Mouse (Mus musculus): ENCODE data around the gene Ubash3b. TPM values are rescaled to one million over a fixed set of nuclear protein-coding genes. Genes with fewer than 3 reads are reported as not detected.

The Ubash3b gene
- total and polyA plus RNA-seq, 2 experiments from 2014 or later = 23.8 to 25.4 TPM

GRCm38 (mm10) chr9:41098065-41098464 lies 63.4 kb downstream of the Ubash3b start:
- Histone ChIP-seq H3K27me3 (ENCODE audit: insufficient read depth, low read length) (no peaks in the 10 kb centered on the region), H3K4me1 (ENCODE audit: insufficient read depth) (no peaks in the 10 kb centered on the region), H3K4me2 (ENCODE audit: low read depth) (no peak overlapping the region), H3K9ac (no peak overlapping the region), H3K4me3 (ENCODE audit: low read depth, low read length) (no peak overlapping the region), H3K9me3 (ENCODE audit: low read length) (no peaks in the 10 kb centered on the region), H3K27ac (ENCODE audit: low read depth, low read length) (no peak overlapping the region), H3K36me3 (ENCODE audit: insufficient read depth) (no peaks in the 10 kb centered on the region)
- no peak for DNase-seq
- no peak for ATAC-seq
- WGBS = 84% methylated on average over 6 of the region's 6 CpGs
- TF ChIP-seq CTCF (IDR thresholded peaks at IDR 0.05; ENCODE audit: low read depth) = no peak

DNA sequence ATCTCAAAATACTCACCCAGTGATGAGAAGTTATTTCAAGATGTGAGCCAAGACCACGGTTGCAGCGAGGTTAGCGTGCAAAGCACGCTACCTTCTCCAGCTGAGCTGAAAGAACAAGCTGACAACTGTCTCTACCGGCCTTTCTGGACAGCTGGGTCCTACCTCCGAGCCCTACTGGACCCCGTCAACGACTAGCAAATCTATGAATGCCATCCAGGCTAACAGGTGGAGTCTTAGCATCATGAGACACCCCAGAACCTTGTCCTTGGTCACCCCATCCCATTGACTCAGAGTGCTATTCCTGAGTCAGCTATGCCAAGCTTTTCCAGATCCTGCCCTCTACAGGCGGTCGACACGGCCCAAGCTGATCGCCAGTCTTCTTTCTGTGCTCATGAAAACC lies 69.5 kb downstream of the Ubash3b start:
- Histone ChIP-seq H3K27ac (ENCODE audit: low read depth, low read length) (no peak overlapping the region), H3K27me3 (ENCODE audit: insufficient read depth, low read length) (no peaks in the 10 kb centered on the region), H3K4me2 (ENCODE audit: low read depth) (no peak overlapping the region), H3K9ac (no peak overlapping the region), H3K9me3 (ENCODE audit: low read length) (no peaks in the 10 kb centered on the region), H3K4me3 (ENCODE audit: low read depth, low read length) (no peak overlapping the region), H3K36me3 (ENCODE audit: insufficient read depth) (no peaks in the 10 kb centered on the region), H3K4me1 (ENCODE audit: insufficient read depth) (no peaks in the 10 kb centered on the region)
- ATAC-seq (no peak), DNase-seq (no peak)
- TF ChIP-seq CTCF (IDR thresholded peaks at IDR 0.05; ENCODE audit: low read depth) = no peak
- 92% methylated on average over 12 of the region's 12 CpGs for WGBS

- Histone ChIP-seq H3K4me3 (ENCODE audit: low read depth, low read length) (no peak overlapping the region), H3K9me3 (ENCODE audit: low read length) (no peaks in the 10 kb centered on the region), H3K9ac (no peak overlapping the region), H3K36me3 (ENCODE audit: insufficient read depth) (no peaks in the 10 kb centered on the region), H3K27ac (ENCODE audit: low read depth, low read length) (no peak overlapping the region), H3K27me3 (ENCODE audit: insufficient read depth, low read length) (no peaks in the 10 kb centered on the region), H3K4me1 (ENCODE audit: insufficient read depth) (no peaks in the 10 kb centered on the region), H3K4me2 (ENCODE audit: low read depth) (no peak overlapping the region)
- no peak for TF ChIP-seq CTCF (IDR thresholded peaks at IDR 0.05; ENCODE audit: low read depth)
- ATAC-seq (peak; percentile 36; the same call in 1 of the 2 replicates), DNase-seq (no peak)
- WGBS = 79% methylated on average over 7 of the region's 7 CpGs
Observed at GRCm38 (mm10) chr9:41091187-41091586, 70.3 kb downstream of the Ubash3b start.

DNA sequence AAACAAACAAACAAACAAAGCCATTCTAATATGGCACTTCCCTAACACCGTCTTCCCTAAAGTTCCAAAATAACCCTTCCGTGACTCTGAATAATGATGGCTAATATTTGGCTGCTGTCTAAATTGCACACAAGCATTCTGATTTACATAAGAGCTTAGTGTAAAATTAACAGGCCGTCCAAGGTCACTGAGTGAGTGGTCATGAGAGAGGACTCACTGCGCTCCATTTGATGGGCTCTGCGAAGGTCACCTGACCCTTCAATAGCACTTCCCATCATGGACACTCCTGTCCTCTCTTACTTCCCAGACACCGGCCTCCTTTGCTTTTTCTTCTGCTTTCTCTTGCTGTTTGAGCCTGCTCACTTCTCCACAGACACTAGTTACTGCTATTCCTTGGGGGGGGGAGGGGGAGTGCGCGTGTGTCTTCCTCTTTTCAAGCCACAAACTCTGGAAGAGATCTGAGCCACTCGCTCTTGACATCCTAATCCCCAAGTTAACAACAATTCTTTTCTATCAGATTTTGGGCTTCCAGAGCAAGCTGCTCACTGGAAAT lies 73.6 kb downstream of the Ubash3b start:
- H3K9me3 ChIP-seq (ENCODE audit: low read length) = no peaks in the 10 kb centered on the region
- H3K27me3 ChIP-seq (ENCODE audit: insufficient read depth, low read length) = no peaks in the 10 kb centered on the region
- no peak overlapping the region for H3K9ac ChIP-seq
- no peak for TF ChIP-seq CTCF (IDR thresholded peaks at IDR 0.05; ENCODE audit: low read depth)
- no peaks in the 10 kb centered on the region for H3K36me3 ChIP-seq (ENCODE audit: insufficient read depth)
- H3K4me2 ChIP-seq (ENCODE audit: low read depth) = no peak overlapping the region
- no peak overlapping the region for H3K4me3 ChIP-seq (ENCODE audit: low read depth, low read length)
- no peak overlapping the region for H3K27ac ChIP-seq (ENCODE audit: low read depth, low read length)
- DNase-seq (no peak), ATAC-seq (no peak)
- H3K4me1 ChIP-seq (ENCODE audit: insufficient read depth) = no peaks in the 10 kb centered on the region
- WGBS = 81% methylated on average over 9 of the region's 9 CpGs

GRCm38 (mm10) chr9:41084191-41084901 lies 77.2 kb downstream of the Ubash3b start:
- 49% methylated on average over 11 of the region's 11 CpGs for WGBS
- no peak overlapping the region for H3K4me2 ChIP-seq (ENCODE audit: low read depth)
- DNase-seq = no peak
- H3K27ac ChIP-seq (ENCODE audit: low read depth, low read length) = no peak overlapping the region
- no peaks in the 10 kb centered on the region for H3K9me3 ChIP-seq (ENCODE audit: low read length)
- no peak for TF ChIP-seq CTCF (IDR thresholded peaks at IDR 0.05; ENCODE audit: low read depth)
- ATAC-seq = peak; percentile 56
- no peak overlapping the region for H3K4me3 ChIP-seq (ENCODE audit: low read depth, low read length)
- H3K36me3 ChIP-seq (ENCODE audit: insufficient read depth) = no peaks in the 10 kb centered on the region
- H3K9ac ChIP-seq = no peak overlapping the region
- H3K4me1 ChIP-seq (ENCODE audit: insufficient read depth) = no peaks in the 10 kb centered on the region
- H3K27me3 ChIP-seq (ENCODE audit: insufficient read depth, low read length) = no peaks in the 10 kb centered on the region

DNA sequence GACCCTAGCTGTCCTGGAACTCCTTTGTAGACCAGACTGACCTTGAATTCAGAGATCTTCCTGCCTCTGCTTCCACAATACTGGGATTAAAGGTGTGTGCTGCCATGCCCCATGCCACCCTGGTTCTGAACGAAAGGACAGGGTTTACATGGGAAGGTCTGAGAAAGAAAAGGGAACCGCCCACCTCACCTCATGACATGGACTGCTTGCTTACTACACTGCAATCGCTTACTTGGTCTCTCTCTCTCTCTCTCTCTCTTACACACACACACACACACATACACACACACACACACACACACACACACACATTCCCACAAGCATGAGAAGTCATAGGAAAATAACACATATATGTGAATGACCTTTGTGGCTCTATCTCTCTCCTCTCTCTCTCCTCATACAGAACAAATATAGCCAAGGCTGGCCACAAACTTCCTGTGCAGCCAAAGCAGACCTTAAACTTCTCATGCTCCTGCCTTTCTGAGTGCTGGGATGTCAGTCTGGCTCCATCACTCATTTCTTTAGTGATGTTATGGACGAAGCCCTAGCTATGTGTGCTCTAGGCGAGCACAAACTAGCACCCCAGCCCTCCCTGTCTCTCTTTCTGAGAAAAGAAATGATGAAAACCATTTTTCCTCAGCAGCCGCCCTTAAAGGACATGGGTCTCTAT lies 78.0 kb downstream of the Ubash3b start:
- WGBS = 89% methylated on average over 6 of the region's 6 CpGs
- no peaks in the 10 kb centered on the region for H3K36me3 ChIP-seq (ENCODE audit: insufficient read depth)
- no peak overlapping the region for H3K27ac ChIP-seq (ENCODE audit: low read depth, low read length)
- peaks cover 1% of the 10 kb centered on the region for H3K4me1 ChIP-seq (ENCODE audit: insufficient read depth)
- H3K9ac ChIP-seq = no peak overlapping the region
- H3K9me3 ChIP-seq (ENCODE audit: low read length) = no peaks in the 10 kb centered on the region
- H3K4me2 ChIP-seq (ENCODE audit: low read depth) = no peak overlapping the region
- no peak for ATAC-seq
- no peak for DNase-seq
- no peaks in the 10 kb centered on the region for H3K27me3 ChIP-seq (ENCODE audit: insufficient read depth, low read length)
- no peak overlapping the region for H3K4me3 ChIP-seq (ENCODE audit: low read depth, low read length)
- TF ChIP-seq CTCF (IDR thresholded peaks at IDR 0.05; ENCODE audit: low read depth) = no peak

GRCm38 (mm10) chr9:41082891-41083290 lies 78.6 kb downstream of the Ubash3b start:
- no peak overlapping the region for H3K4me3 ChIP-seq (ENCODE audit: low read depth, low read length)
- H3K9ac ChIP-seq = no peak overlapping the region
- 91% methylated on average over 3 of the region's 3 CpGs for WGBS
- DNase-seq = no peak
- H3K27me3 ChIP-seq (ENCODE audit: insufficient read depth, low read length) = no peaks in the 10 kb centered on the region
- peaks cover 8% of the 10 kb centered on the region for H3K4me1 ChIP-seq (ENCODE audit: insufficient read depth)
- no peak for TF ChIP-seq CTCF (IDR thresholded peaks at IDR 0.05; ENCODE audit: low read depth)
- no peak for ATAC-seq
- no peak overlapping the region for H3K27ac ChIP-seq (ENCODE audit: low read depth, low read length)
- no peak overlapping the region for H3K4me2 ChIP-seq (ENCODE audit: low read depth)
- no peaks in the 10 kb centered on the region for H3K9me3 ChIP-seq (ENCODE audit: low read length)
- no peaks in the 10 kb centered on the region for H3K36me3 ChIP-seq (ENCODE audit: insufficient read depth)
